Mouse (Mus musculus) hindbrain, embryonic 14.5 days (tissue): ENCODE data around the gene Mob3a. TPM values are rescaled to one million over a fixed set of nuclear protein-coding genes. Genes with fewer than 3 reads are reported as not detected.

ENCODE experiments used
- ATAC-seq: fragments of 200-750 bp; cut with Nextera tagmentation; 2 replicates; pipeline ENCODE4 v1.8.0; 2017; ENCODE audit warnings: moderate number of reproducible peaks, mild to moderate bottlenecking, moderate TSS enrichment, moderate library complexity; ENCODE audit not compliant: low FRiP score
- DNase-seq: peaks from one replicate; pipeline ENCODE4 v3.0.0-alpha.2; 2015; ENCODE audit warnings: low spot score
- H3K27ac ChIP-seq: fragments of 300-500 bp; sonication (generic); 2 replicates; pipeline ENCODE4 v1.5.1; 2014; ENCODE audit warnings: mild to moderate bottlenecking, moderate library complexity
- H3K27me3 ChIP-seq: fragments of 300-500 bp; sonication (generic); 2 replicates; pipeline ENCODE4 v1.6.1; 2014; ENCODE audit warnings: mild to moderate bottlenecking, low read length, mixed read lengths; ENCODE audit not compliant: control insufficient read depth, insufficient read depth
- H3K36me3 ChIP-seq: fragments of 300-500 bp; sonication (generic); replicated peaks from 2 replicates; pipeline ENCODE4 v1.6.1; 2014; ENCODE audit not compliant: control insufficient read depth, insufficient read depth
- H3K4me1 ChIP-seq: fragments of 300-500 bp; sonication (generic); replicated peaks from 2 replicates; pipeline ENCODE4 v1.6.1; 2014; ENCODE audit warnings: antibody characterized with exemption, low read length, mixed read lengths; ENCODE audit not compliant: control insufficient read depth, insufficient read depth
- H3K4me2 ChIP-seq: fragments of 300-500 bp; sonication (generic); replicated peaks from 2 replicates; pipeline ENCODE4 v1.6.1; 2014; ENCODE audit warnings: mild to moderate bottlenecking, moderate library complexity
- H3K4me3 ChIP-seq: fragments of 300-500 bp; sonication (generic); replicated peaks from 2 replicates; pipeline ENCODE4 v1.5.1; 2014; ENCODE audit warnings: mild to moderate bottlenecking, low read length
- H3K9ac ChIP-seq: fragments of 300-500 bp; sonication (generic); 2 replicates; pipeline ENCODE4 v1.6.1; 2014
- H3K9me3 ChIP-seq: fragments of 300-500 bp; sonication (generic); 2 replicates; pipeline ENCODE4 v1.6.1; 2016; ENCODE audit warnings: low read length; ENCODE audit not compliant: control insufficient read depth
- whole genome bisulfite sequencing: fragments of 180-500 bp; shearing (Covaris S2); extraction: QIAGEN DNeasy Blood & Tissue Kit; methylation state at CpG from one replicate; pipeline ENCODE4 v1.1.7; 2014; 5-methylcytosine and 5-hydroxymethylcytosine counted together
- polyA plus RNA-seq: library from polyadenylated mRNA; unstranded; fragments of >200 nt; fragmentation: Nextera tagmentation; extraction: Ambion mirVana; gene quantifications from 2 replicates; pipeline ENCODE4 v1.2.1, GENCODE M21; 2014

Gene Mob3a
- polyA plus RNA-seq, 1 experiment from 2014 or later = 47.1 TPM

DNA sequence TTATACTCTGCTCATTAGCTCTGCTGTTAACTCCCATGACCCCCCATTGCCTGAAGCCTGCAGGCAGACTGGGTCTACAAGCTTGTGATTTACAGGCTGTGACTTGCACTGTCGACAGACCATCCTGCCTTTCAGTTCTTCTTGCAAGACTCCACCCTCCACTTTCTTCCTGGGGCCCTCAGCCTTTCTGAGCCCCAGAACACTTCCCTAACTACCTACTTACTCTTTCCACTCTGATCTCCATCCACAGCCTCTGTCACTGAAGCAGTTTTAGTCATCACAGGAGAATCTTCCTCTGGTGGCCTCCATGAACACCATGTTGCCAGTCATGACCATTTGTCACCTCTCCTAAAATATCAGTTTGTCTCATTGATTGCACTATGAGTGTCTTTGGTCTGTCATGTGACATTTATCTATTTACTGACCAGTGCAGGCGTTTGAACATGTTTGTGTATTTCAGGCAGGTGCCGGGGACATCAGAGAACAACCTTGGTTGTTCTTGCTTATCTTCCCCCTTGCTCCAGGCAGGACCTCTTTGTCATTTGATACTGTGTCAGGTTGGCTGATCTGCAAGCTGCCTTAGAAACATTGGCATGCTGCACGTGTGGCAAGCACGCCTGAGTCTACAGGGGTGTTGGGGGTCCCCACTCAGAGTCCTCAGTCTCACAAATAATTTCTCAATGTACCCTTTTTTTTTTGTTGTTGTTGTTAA is 38.1 kb downstream of the Mob3a start:
- no peak for ATAC-seq
- peaks cover 5% of the 10 kb centered on the region; the same call in 1 of the 2 replicates for H3K4me1 ChIP-seq
- peaks cover 34% of the 10 kb centered on the region for H3K36me3 ChIP-seq
- no peak overlapping the region for H3K4me3 ChIP-seq
- H3K27ac ChIP-seq = no peak overlapping the region; the same call in 1 of the 2 replicates
- DNase-seq = no peak
- no peak overlapping the region for H3K4me2 ChIP-seq
- 67% methylated on average over 5 of the region's 5 CpGs for WGBS
- H3K27me3 ChIP-seq = no peaks in the 10 kb centered on the region
- no peak overlapping the region for H3K9ac ChIP-seq
- H3K9me3 ChIP-seq = no peaks in the 10 kb centered on the region

DNA sequence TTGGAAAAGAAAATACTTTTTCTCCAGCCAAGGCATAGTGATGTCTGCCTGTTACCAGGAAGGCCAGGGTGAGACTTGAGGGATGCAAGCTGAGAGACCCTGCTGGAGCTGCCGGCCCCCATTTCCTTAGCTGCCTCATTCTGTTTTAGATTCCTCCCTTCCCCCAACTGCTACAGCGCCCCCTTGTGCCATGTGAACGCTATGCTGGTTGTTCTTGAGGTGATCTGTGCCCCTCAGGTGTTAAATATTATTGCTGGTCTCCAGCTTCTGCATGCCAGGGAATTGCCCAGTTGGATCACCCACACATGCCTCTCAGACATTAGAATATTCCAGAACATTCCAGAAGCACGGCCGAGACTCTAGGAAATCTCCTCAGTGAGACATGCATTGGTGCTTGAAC is 40.6 kb downstream of the Mob3a start:
- Histone ChIP-seq H3K27me3 (no peaks in the 10 kb centered on the region), H3K4me2 (no peak overlapping the region), H3K36me3 (peaks cover 9% of the 10 kb centered on the region), H3K4me3 (no peak overlapping the region), H3K27ac (no peak overlapping the region), H3K4me1 (peaks cover 13% of the 10 kb centered on the region), H3K9ac (no peak overlapping the region), H3K9me3 (no peaks in the 10 kb centered on the region)
- no peak for ATAC-seq
- WGBS = 38% methylated on average over 5 of the region's 5 CpGs
- DNase-seq = no peak

GRCm38 (mm10) chr10:80659213-80659612 is 42.6 kb downstream of the Mob3a start:
- Histone ChIP-seq H3K4me3 (no peak overlapping the region), H3K36me3 (no peaks in the 10 kb centered on the region), H3K4me1 (peaks cover 25% of the 10 kb centered on the region), H3K4me2 (peak overlapping the region; percentile 32), H3K9me3 (no peaks in the 10 kb centered on the region), H3K9ac (no peak overlapping the region; the same call in 1 of the 2 replicates), H3K27ac (peak overlapping the region; percentile 17; the same call in 1 of the 2 replicates), H3K27me3 (no peaks in the 10 kb centered on the region)
- ATAC-seq (no peak), DNase-seq (peak; percentile 87)
- 14% methylated on average over 10 of the region's 10 CpGs for whole genome bisulfite sequencing

DNA sequence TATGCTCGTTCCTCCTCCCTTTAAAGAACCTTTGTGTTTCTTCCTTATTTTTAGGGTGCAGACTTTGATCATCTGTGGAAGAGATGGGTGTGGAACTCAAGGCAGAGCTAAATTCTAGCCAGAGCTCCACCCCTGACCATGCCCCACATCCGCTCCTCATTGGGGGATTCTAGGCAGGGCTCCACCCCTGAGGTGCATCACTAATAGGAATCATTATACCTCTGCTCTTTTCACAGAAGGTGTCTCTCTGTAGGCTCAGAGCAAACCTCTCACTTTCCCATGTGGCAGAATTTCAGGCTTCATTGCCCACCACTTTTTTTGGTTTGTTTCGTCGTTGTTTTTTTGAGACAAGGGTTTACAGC is 43.0 kb downstream of the Mob3a start:
- H3K27ac ChIP-seq = peak overlapping the region; percentile 17; the same call in 1 of the 2 replicates
- no peaks in the 10 kb centered on the region for H3K9me3 ChIP-seq
- ATAC-seq (no peak), DNase-seq (no peak)
- H3K4me1 ChIP-seq = peaks cover 25% of the 10 kb centered on the region
- H3K4me2 ChIP-seq = no peak overlapping the region
- no peak overlapping the region for H3K9ac ChIP-seq
- no peaks in the 10 kb centered on the region for H3K36me3 ChIP-seq
- 69% methylated on average over 4 of the region's 4 CpGs for WGBS
- no peak overlapping the region for H3K4me3 ChIP-seq
- H3K27me3 ChIP-seq = no peaks in the 10 kb centered on the region

DNA sequence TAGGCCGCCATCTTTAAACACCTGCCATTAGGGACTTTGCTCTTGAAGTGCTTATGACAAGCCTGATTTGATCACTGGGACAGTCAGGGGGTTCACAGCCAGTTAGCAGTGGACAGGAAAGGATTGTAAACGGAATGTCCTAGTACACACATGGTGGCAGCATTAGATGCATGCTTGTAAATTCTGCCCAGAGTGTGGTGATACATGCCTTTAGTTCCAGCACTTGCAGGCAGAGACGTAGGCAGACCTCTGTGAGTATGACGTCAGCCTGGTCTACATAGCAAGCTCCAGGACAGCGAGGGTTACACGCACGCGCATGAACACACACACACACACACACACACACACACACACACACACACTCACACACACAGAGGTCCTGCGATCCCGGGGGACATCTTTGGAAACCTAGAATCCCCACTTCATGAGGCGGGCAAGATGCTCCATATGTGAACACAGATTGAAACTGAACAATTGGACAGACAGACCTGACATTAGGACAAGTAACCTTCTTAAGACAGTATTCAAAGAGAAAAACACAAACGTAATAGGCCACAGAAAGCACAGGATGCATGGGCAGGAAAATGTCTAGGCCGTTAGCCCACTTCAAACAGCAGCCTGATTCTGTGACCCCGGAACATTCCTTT is 43.5 kb downstream of the Mob3a start:
- WGBS = 88% methylated on average over 14 of the region's 14 CpGs
- no peak overlapping the region for H3K27ac ChIP-seq

DNA sequence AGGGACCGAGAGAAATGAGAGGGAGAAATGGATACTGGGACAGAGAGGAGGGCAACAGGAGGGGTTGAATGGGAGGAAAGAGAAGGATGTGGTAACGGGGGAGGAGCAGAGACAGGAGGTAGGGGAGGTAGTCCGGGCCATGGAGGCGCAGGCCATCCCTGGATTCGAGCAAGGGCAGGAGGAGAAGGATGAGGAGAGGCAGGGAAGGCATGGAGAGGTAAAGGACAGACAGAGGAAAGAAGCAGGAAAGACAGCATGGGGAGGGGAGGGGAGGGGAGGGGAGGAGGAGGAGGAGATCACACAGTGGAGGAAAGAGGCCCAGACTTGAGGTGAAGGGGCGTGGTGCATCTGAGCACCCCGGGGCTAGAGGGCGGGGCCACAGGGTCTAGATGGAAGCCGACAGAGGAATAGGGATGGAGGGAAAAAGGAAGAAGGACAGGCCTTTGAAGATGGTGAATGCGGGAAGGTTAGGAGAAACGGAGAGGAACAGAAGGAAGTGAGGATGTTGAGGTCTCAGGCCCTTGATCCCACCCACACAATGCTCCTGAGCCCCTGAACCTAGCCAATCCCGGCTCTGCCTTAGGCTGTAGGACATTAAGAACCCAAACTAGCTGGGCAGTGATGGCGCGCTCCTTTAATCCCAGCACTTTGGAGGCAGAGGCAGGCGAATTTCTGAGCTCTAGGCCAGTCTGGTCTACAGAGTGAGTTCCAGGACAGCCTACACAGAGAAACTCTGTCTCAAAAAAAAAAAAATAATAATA is 44.7 kb downstream of the Mob3a start, which contains the start of gene Btbd2:
Gene Btbd2 (minus strand): TSS at position 209 of the 761 bp plus-strand sequence.
- peak within 1 kb of the TSS; percentile 72 for H3K4me2 ChIP-seq
- ATAC-seq (peak; percentile 44), DNase-seq (no peak)
- H3K9ac ChIP-seq = peak within 1 kb of the TSS; percentile 94
- no peaks in the 10 kb centered on the region for H3K27me3 ChIP-seq
- peak within 1 kb of the TSS; percentile 83 for H3K4me3 ChIP-seq
- 18% methylated on average over 15 of the region's 15 CpGs for WGBS
- H3K36me3 ChIP-seq = no peaks in the 10 kb centered on the region; the same call in 1 of the 2 replicates
- H3K9me3 ChIP-seq = no peaks in the 10 kb centered on the region
- peaks cover 25% of the 10 kb centered on the region for H3K4me1 ChIP-seq
- peak within 1 kb of the TSS; percentile 94 for H3K27ac ChIP-seq

More for the DNA sequence above, 43.5 kb downstream of the Mob3a start:
- no peaks in the 10 kb centered on the region for H3K27me3 ChIP-seq
- no peak overlapping the region for H3K9ac ChIP-seq
- ATAC-seq (no peak), DNase-seq (no peak)
- no peaks in the 10 kb centered on the region for H3K36me3 ChIP-seq
- H3K9me3 ChIP-seq = no peaks in the 10 kb centered on the region
- H3K4me3 ChIP-seq = no peak overlapping the region
- peaks cover 25% of the 10 kb centered on the region for H3K4me1 ChIP-seq
- H3K4me2 ChIP-seq = no peak overlapping the region

- Histone ChIP-seq H3K4me2 (peak overlapping the region; percentile 72), H3K4me3 (peak overlapping the region; percentile 83), H3K36me3 (no peaks in the 10 kb centered on the region; the same call in 1 of the 2 replicates), H3K9me3 (no peaks in the 10 kb centered on the region), H3K4me1 (peaks cover 25% of the 10 kb centered on the region), H3K27me3 (no peaks in the 10 kb centered on the region), H3K9ac (peak overlapping the region; percentile 94), H3K27ac (peak overlapping the region; percentile 94)
- DNase-seq (peak; percentile 98), ATAC-seq (peak; percentile 90)
- 1% methylated on average over 67 of the region's 72 CpGs for WGBS
Observed at GRCm38 (mm10) chr10:80656130-80656862, 45.5 kb downstream of the Mob3a start.

GRCm38 (mm10) chr10:80655406-80656129 is 46.2 kb downstream of the Mob3a start:
- Histone ChIP-seq H3K36me3 (no peaks in the 10 kb centered on the region; the same call in 1 of the 2 replicates), H3K4me3 (peak overlapping the region; percentile 83), H3K27me3 (no peaks in the 10 kb centered on the region), H3K9me3 (no peaks in the 10 kb centered on the region), H3K4me1 (peaks cover 25% of the 10 kb centered on the region), H3K27ac (peak overlapping the region; percentile 88), H3K9ac (peak overlapping the region; percentile 94), H3K4me2 (peak overlapping the region; percentile 72)
- peak; percentile 49; the same call in 1 of the 2 replicates for ATAC-seq
- DNase-seq = no peak
- 4% methylated on average over 12 of the region's 12 CpGs for WGBS
